Mouse (Mus musculus) G1E (cell line): ENCODE measurements at regions not wholly inside any gene's neighbourhood (a gene's known extent, or its start where the extent isn't known, plus 50 kb on each side); places are given as distances from the start of the nearest gene placed in this dataset.

Experiments used
- ATAC-seq: 2 replicates; pipeline ENCODE4 v1.8.0; 2016; ENCODE audit warnings: mild to moderate bottlenecking; ENCODE audit not compliant: insufficient number of reproducible peaks, poor library complexity, low FRiP score, severe bottlenecking; ENCODE audit errors: extremely low read depth
- DNase-seq: peaks from one replicate; pipeline ENCODE4 v3.0.0; 2012; ENCODE audit warnings: low spot score
- H3K27me3 ChIP-seq: 2 replicates; pipeline ENCODE4 v1.6.1; 2012; ENCODE audit warnings: mild to moderate bottlenecking, low read length, inconsistent platforms; ENCODE audit not compliant: insufficient read depth
- H3K36me3 ChIP-seq: replicated peaks from 2 replicates; pipeline ENCODE3; 2012; ENCODE audit warnings: mild to moderate bottlenecking, inconsistent platforms
- H3K4me1 ChIP-seq: 2 replicates; pipeline ENCODE4 v1.6.1; 2012; ENCODE audit warnings: low read depth, low read length, inconsistent platforms, mixed read lengths; ENCODE audit not compliant: insufficient read depth
- H3K4me3 ChIP-seq: 2 replicates; pipeline ENCODE4 v1.5.1; 2012; ENCODE audit warnings: low read depth, mild to moderate bottlenecking, inconsistent platforms, low read length, moderate library complexity, mixed read lengths
- H3K9me3 ChIP-seq: replicated peaks from 2 replicates; pipeline ENCODE4 v1.6.1; 2012; ENCODE audit warnings: inconsistent platforms
- CTCF ChIP-seq: IDR thresholded peaks from 2 replicates; pipeline ENCODE4 v1.5.1; 2012; ENCODE audit warnings: low read depth, low read length, inconsistent platforms, mixed read lengths
- GATA1 ChIP-seq: IDR thresholded peaks from 2 replicates; pipeline ENCODE4 v1.6.1; 2012; ENCODE audit warnings: borderline replicate concordance, low read length, inconsistent platforms, mixed read lengths
- GATA2 ChIP-seq: IDR thresholded peaks from 2 replicates; pipeline ENCODE4 v1.6.1; 2012; ENCODE audit warnings: low read depth, low read length, inconsistent platforms, borderline replicate concordance
- POLR2AphosphoS5 ChIP-seq: IDR thresholded peaks from 2 replicates; pipeline ENCODE4 v1.6.1; 2012; ENCODE audit warnings: low read depth, low read length, inconsistent platforms; ENCODE audit not compliant: insufficient replicate concordance
- TAL1 ChIP-seq: conservative IDR thresholded peaks from 2 replicates; pipeline ENCODE4 v1.6.1; 2012; ENCODE audit warnings: low read depth, low read length, inconsistent platforms, mixed read lengths

GRCm38 (mm10) chr6:95243657-95244056 is 78.3 kb upstream of the Gm10234 start:
- DNase-seq (no peak), ATAC-seq (no peak)
- Histone ChIP-seq H3K36me3 (no peaks in the 10 kb centered on the region), H3K9me3 (no peaks in the 10 kb centered on the region), H3K27me3 (no peaks in the 10 kb centered on the region), H3K4me1 (no peaks in the 10 kb centered on the region), H3K4me3 (no peak overlapping the region)
- TF ChIP-seq CTCF: no peak
- TF ChIP-seq GATA1: no peak
- no peak for TF ChIP-seq TAL1
- no peak for TF ChIP-seq POLR2AphosphoS5
- no peak for TF ChIP-seq GATA2

- Histone ChIP-seq H3K4me1 (no peaks in the 10 kb centered on the region), H3K36me3 (no peaks in the 10 kb centered on the region), H3K4me3 (no peak overlapping the region), H3K27me3 (no peaks in the 10 kb centered on the region), H3K9me3 (no peaks in the 10 kb centered on the region)
- ATAC-seq (no peak), DNase-seq (no peak)
- TF ChIP-seq GATA1 (no peak), GATA2 (no peak), TAL1 (no peak), CTCF (no peak), POLR2AphosphoS5 (no peak)
Observed at GRCm38 (mm10) chr6:95244911-95245310, 77.0 kb upstream of the Gm10234 start.

GRCm38 (mm10) chr6:95256303-95256702 is 65.6 kb upstream of the Gm10234 start:
- Histone ChIP-seq H3K4me1 (no peaks in the 10 kb centered on the region), H3K36me3 (no peaks in the 10 kb centered on the region), H3K9me3 (no peaks in the 10 kb centered on the region), H3K4me3 (no peak overlapping the region), H3K27me3 (no peaks in the 10 kb centered on the region)
- no peak for DNase-seq
- ATAC-seq: no peak
- TF ChIP-seq CTCF (no peak), TAL1 (no peak), POLR2AphosphoS5 (no peak), GATA1 (no peak), GATA2 (no peak)

- Histone ChIP-seq H3K4me1 (no peaks in the 10 kb centered on the region), H3K4me3 (no peak overlapping the region), H3K9me3 (no peaks in the 10 kb centered on the region), H3K36me3 (no peaks in the 10 kb centered on the region), H3K27me3 (no peaks in the 10 kb centered on the region)
- no peak for TF ChIP-seq POLR2AphosphoS5
- no peak for TF ChIP-seq CTCF
- TF ChIP-seq GATA2: no peak
- TF ChIP-seq TAL1: no peak
- no peak for TF ChIP-seq GATA1
- ATAC-seq (no peak), DNase-seq (no peak)
Observed at GRCm38 (mm10) chr6:95261001-95261400, 60.9 kb upstream of the Gm10234 start.

GRCm38 (mm10) chr6:95264011-95264869 is 57.7 kb upstream of the Gm10234 start:
- no peaks in the 10 kb centered on the region for H3K4me1 ChIP-seq
- DNase-seq (no peak), ATAC-seq (no peak)
- no peaks in the 10 kb centered on the region for H3K27me3 ChIP-seq
- H3K9me3 ChIP-seq: no peaks in the 10 kb centered on the region
- TF ChIP-seq CTCF (no peak), GATA1 (no peak), GATA2 (no peak), TAL1 (no peak), POLR2AphosphoS5 (no peak)
- H3K36me3 ChIP-seq: no peaks in the 10 kb centered on the region
- H3K4me3 ChIP-seq: no peak overlapping the region

- Histone ChIP-seq H3K27me3 (no peaks in the 10 kb centered on the region), H3K4me3 (no peak overlapping the region), H3K36me3 (no peaks in the 10 kb centered on the region), H3K4me1 (no peaks in the 10 kb centered on the region), H3K9me3 (no peaks in the 10 kb centered on the region)
- no peak for TF ChIP-seq GATA1
- no peak for TF ChIP-seq TAL1
- no peak for TF ChIP-seq GATA2
- TF ChIP-seq CTCF: no peak
- no peak for TF ChIP-seq POLR2AphosphoS5
- no peak for ATAC-seq
- DNase-seq: no peak
Observed at GRCm38 (mm10) chr6:95269524-95269923, 52.4 kb upstream of the Gm10234 start.
